Mouse (Mus musculus): ENCODE measurements at regions not wholly inside any gene's neighbourhood (a gene's known extent, or its start where the extent isn't known, plus 50 kb on each side); places are given as distances from the start of the nearest gene placed in this dataset.

DNA sequence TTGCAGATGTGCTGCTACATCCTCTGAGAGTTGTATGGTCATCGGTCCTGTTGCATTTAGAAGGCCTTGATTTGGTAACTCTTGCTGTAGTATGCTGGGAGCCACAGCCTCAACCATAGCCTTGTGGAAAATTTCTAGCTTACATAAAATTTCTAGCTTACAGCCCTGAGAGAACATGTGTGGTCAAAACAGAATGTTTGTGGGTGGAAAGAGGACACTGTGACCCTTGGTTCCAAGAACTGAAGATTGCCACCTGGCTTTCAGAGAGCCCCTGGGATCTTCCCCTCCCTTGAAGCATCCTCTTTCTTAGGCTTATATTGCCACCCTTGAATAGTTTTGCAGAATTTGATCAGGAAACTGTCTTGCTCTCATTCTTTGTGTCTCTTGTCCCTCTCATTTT, 490.6 kb downstream of the Tecrl start:
- TF ChIP-seq POLR2A (IDR thresholded peaks at IDR 0.05; ENCODE audit: extremely low read depth, insufficient read depth, low read length) = no peak
- no peak for TF ChIP-seq CTCF (IDR thresholded peaks at IDR 0.05; ENCODE audit: low read depth, low read length)
